22 mouse cellular contexts compared by ENCODE assay signal in the genomic region with DNA sequence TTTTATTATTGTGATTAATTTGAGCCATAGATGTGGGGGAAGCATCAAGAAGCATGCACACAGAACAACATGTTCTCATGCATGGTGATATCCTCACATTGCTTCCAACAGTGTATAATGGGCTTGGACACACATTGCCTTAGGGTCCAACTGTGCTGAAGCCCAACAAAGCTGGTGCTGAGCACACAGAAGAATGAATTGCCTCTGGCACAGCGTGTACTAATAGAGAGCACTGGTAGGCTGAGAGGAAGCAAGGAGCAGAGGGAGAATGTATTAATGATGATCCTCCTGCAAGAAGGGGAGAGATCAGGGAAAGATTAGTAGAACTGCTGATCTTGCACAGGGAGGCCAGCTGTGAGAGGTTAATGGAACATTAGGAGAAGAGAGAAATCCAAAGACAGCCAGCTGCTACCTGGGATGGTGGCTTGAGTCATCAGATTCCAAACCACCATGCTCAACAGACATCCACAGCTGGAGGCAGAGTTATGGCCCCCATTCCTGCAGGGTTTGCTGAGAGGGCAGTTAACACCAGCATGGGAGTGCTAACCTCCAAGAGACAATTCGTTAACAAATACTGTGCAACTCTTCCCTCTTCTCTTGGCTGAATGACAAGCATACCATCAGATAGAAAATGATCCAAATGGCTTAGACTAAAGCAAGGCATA.
DNase-seq lines count a peak whose midpoint lies in the region; ATAC-seq lines count a peak whose summit lies in the region.
"Had no signal": no experiment of that assay in that cellular context is flagged by ENCODE, and none has a peak within 500 bp of the region (broad histone marks: within the 10 kb centered on the region; RNA-seq: fewer than 3 reads in every experiment).

No protein-coding gene starts in this region.

- H3K27me3 ChIP-seq in forebrain, embryonic 14.5 days (replicated peaks; ENCODE audit: control insufficient read depth, insufficient read depth, low read length), result no peaks in the 10 kb centered on the region
- no peaks in the 10 kb centered on the region for H3K27me3 ChIP-seq in forebrain, embryonic 11.5 days (ENCODE audit: control insufficient read depth, insufficient read depth, low read length)
- no peaks in the 10 kb centered on the region for H3K27me3 ChIP-seq in hindbrain, embryonic 14.5 days (ENCODE audit: control insufficient read depth, insufficient read depth, low read length)
- no peaks in the 10 kb centered on the region for H3K27me3 ChIP-seq in midbrain, embryonic 13.5 days
- H3K27me3 ChIP-seq in heart, embryonic 12.5 days (replicated peaks), result no peaks in the 10 kb centered on the region
- H3K27me3 ChIP-seq: embryonic facial prominence, embryonic 12.5 days had no signal

- no peak overlapping the region for H3K27ac ChIP-seq in forebrain, embryonic 14.5 days (ENCODE audit: low read depth, low read length)
- no peak overlapping the region for H3K27ac ChIP-seq in forebrain, embryonic 11.5 days (ENCODE audit: low read depth, low read length)
- H3K27ac ChIP-seq in hindbrain, embryonic 14.5 days, result no peak overlapping the region
- no peak overlapping the region for H3K27ac ChIP-seq in midbrain, embryonic 13.5 days
- H3K27ac ChIP-seq in heart, embryonic 12.5 days (ENCODE audit: poor library complexity, severe bottlenecking), result no peak overlapping the region
- H3K27ac ChIP-seq: embryonic facial prominence, embryonic 12.5 days; left cerebral cortex, adult 2 months; liver, embryonic 14.5 days had no signal

- no peak overlapping the region for H3K9ac ChIP-seq in forebrain, embryonic 14.5 days (ENCODE audit: low read length)
- H3K9ac ChIP-seq in forebrain, embryonic 11.5 days (ENCODE audit: low read length), result no peak overlapping the region
- H3K9ac ChIP-seq in hindbrain, embryonic 14.5 days, result no peak overlapping the region
- no peak overlapping the region for H3K9ac ChIP-seq in midbrain, embryonic 13.5 days (replicated peaks)
- no peak overlapping the region for H3K9ac ChIP-seq in heart, embryonic 12.5 days
- H3K9ac ChIP-seq: embryonic facial prominence, embryonic 12.5 days; liver, embryonic 14.5 days; lung, embryonic 14.5 days had no signal

- no peak overlapping the region for H3K4me3 ChIP-seq in forebrain, embryonic 14.5 days (ENCODE audit: low read depth, low read length)
- H3K4me3 ChIP-seq in forebrain, embryonic 11.5 days (ENCODE audit: low read depth, low read length), result no peak overlapping the region
- H3K4me3 ChIP-seq in hindbrain, embryonic 14.5 days (replicated peaks; ENCODE audit: low read length), result no peak overlapping the region
- no peak overlapping the region for H3K4me3 ChIP-seq in midbrain, embryonic 13.5 days (replicated peaks)
- no peak overlapping the region for H3K4me3 ChIP-seq in heart, embryonic 12.5 days
- H3K4me3 ChIP-seq: embryonic facial prominence, embryonic 12.5 days; erythroblast, embryonic 14.5 days; left cerebral cortex, adult 2 months had no signal

- 75% methylated on average over 2 of the region's 2 CpGs for WGBS in forebrain, embryonic 14.5 days
- 75% methylated on average over 2 of the region's 2 CpGs for WGBS in forebrain, embryonic 11.5 days
- WGBS in hindbrain, embryonic 14.5 days, result 65% methylated on average over 2 of the region's 2 CpGs
- 67% methylated on average over 2 of the region's 2 CpGs for WGBS in midbrain, embryonic 13.5 days
- 52% methylated on average over 2 of the region's 2 CpGs for WGBS in heart, embryonic 12.5 days

- H3K36me3 ChIP-seq in forebrain, embryonic 14.5 days (ENCODE audit: control insufficient read depth, insufficient read depth, low read length), result no peaks in the 10 kb centered on the region
- H3K36me3 ChIP-seq in forebrain, embryonic 11.5 days (ENCODE audit: control insufficient read depth, insufficient read depth, low read length), result no peaks in the 10 kb centered on the region
- no peaks in the 10 kb centered on the region for H3K36me3 ChIP-seq in hindbrain, embryonic 14.5 days (replicated peaks; ENCODE audit: control insufficient read depth, insufficient read depth)
- H3K36me3 ChIP-seq in midbrain, embryonic 13.5 days, result no peaks in the 10 kb centered on the region
- H3K36me3 ChIP-seq in heart, embryonic 12.5 days, result no peaks in the 10 kb centered on the region
- H3K36me3 ChIP-seq: embryonic facial prominence, embryonic 12.5 days had no signal

- peak; percentile 4 for DNase-seq in forebrain, embryonic 14.5 days (ENCODE audit: low spot score)
- no peak for DNase-seq in forebrain, embryonic 11.5 days (ENCODE audit: low spot score)
- peak; percentile 3 for DNase-seq in brain, adult 2 months (ENCODE audit: low read depth, low spot score)
- DNase-seq in hindbrain, embryonic 14.5 days (ENCODE audit: low spot score), result no peak
- no peak for DNase-seq in B cell, adult 2 months
- DNase-seq in adrenal gland, adult 18-20 months (ENCODE audit: low spot score in 2 of 2), result no peak
- DNase-seq: adrenal gland, adult 8-10 months; cerebellum, adult 9-11 months; gastrocnemius, postnatal 14 days; heart, adult 11 months; heart, postnatal 10 days; kidney, postnatal 36 days; lung, embryonic 14.5 days had no signal

- ATAC-seq in forebrain, embryonic 14.5 days, result no peak
- no peak for ATAC-seq in forebrain, embryonic 11.5 days (replicated peaks; ENCODE audit: low FRiP score)
- ATAC-seq in hindbrain, embryonic 14.5 days (ENCODE audit: low FRiP score), result peak; percentile 73
- peak; percentile 73 for ATAC-seq in midbrain, embryonic 13.5 days
- no peak for ATAC-seq in heart, embryonic 12.5 days (ENCODE audit: insufficient number of reproducible peaks, low FRiP score)
- ATAC-seq: forebrain, embryonic 16.5 days; intestine, postnatal 0 days had no signal

- H3K4me2 ChIP-seq in forebrain, embryonic 14.5 days (ENCODE audit: low read length), result no peak overlapping the region
- H3K4me2 ChIP-seq in forebrain, embryonic 11.5 days (ENCODE audit: low read depth, low read length, severe bottlenecking), result no peak overlapping the region
- no peak overlapping the region for H3K4me2 ChIP-seq in hindbrain, embryonic 14.5 days (replicated peaks)
- H3K4me2 ChIP-seq in midbrain, embryonic 13.5 days (replicated peaks), result no peak overlapping the region
- no peak overlapping the region for H3K4me2 ChIP-seq in heart, embryonic 12.5 days
- H3K4me2 ChIP-seq: embryonic facial prominence, embryonic 12.5 days; heart, embryonic 11.5 days; lung, embryonic 14.5 days had no signal

- no peaks in the 10 kb centered on the region for H3K4me1 ChIP-seq in forebrain, embryonic 14.5 days (ENCODE audit: control insufficient read depth, insufficient read depth, low read length)
- no peaks in the 10 kb centered on the region for H3K4me1 ChIP-seq in forebrain, embryonic 11.5 days (replicated peaks; ENCODE audit: control insufficient read depth, insufficient read depth, low read length)
- no peaks in the 10 kb centered on the region for H3K4me1 ChIP-seq in hindbrain, embryonic 14.5 days (replicated peaks; ENCODE audit: control insufficient read depth, insufficient read depth, low read length)
- no peaks in the 10 kb centered on the region for H3K4me1 ChIP-seq in midbrain, embryonic 13.5 days (replicated peaks)
- no peaks in the 10 kb centered on the region for H3K4me1 ChIP-seq in heart, embryonic 12.5 days (replicated peaks)
- H3K4me1 ChIP-seq: embryonic facial prominence, embryonic 12.5 days had no signal

- H3K9me3 ChIP-seq in forebrain, embryonic 14.5 days (replicated peaks; ENCODE audit: control insufficient read depth, low read length), result no peaks in the 10 kb centered on the region
- no peaks in the 10 kb centered on the region for H3K9me3 ChIP-seq in forebrain, embryonic 11.5 days (ENCODE audit: control insufficient read depth, low read length)
- no peaks in the 10 kb centered on the region for H3K9me3 ChIP-seq in hindbrain, embryonic 14.5 days (ENCODE audit: control insufficient read depth, low read length)
- no peaks in the 10 kb centered on the region for H3K9me3 ChIP-seq in midbrain, embryonic 13.5 days
- peaks cover 7% of the 10 kb centered on the region; the same call in 1 of the 2 replicates for H3K9me3 ChIP-seq in heart, embryonic 12.5 days (replicated peaks)
- H3K9me3 ChIP-seq: embryonic facial prominence, embryonic 12.5 days had no signal

Comparison
In these comparisons a context has a peak if more than half of its experiments do, and no peak if none do; other contexts are left out.
1. DNase-seq: peak in forebrain, embryonic 14.5 days (single experiment) and brain, adult 2 months (single experiment); none in forebrain, embryonic 11.5 days (single experiment), hindbrain, embryonic 14.5 days (single experiment), B cell, adult 2 months (0 of 2) and adrenal gland, adult 18-20 months (0 of 2).
2. ATAC-seq: peak in hindbrain, embryonic 14.5 days (single experiment) and midbrain, embryonic 13.5 days (single experiment); none in forebrain, embryonic 14.5 days (single experiment), forebrain, embryonic 11.5 days (single experiment) and heart, embryonic 12.5 days (single experiment).